Mouse (Mus musculus) WW6 (cell line): ENCODE measurements around the gene Sowahc.

ENCODE experiments used
- DNase-seq: peaks from one replicate; pipeline ENCODE4 v3.0.0-alpha.2; 2013; ENCODE audit warnings: low read depth, low spot score

The Sowahc gene

GRCm38 (mm10) chr10:59253541-59254079 lies 31.9 kb downstream of the Sowahc start:
- DNase-seq = no peak

DNA sequence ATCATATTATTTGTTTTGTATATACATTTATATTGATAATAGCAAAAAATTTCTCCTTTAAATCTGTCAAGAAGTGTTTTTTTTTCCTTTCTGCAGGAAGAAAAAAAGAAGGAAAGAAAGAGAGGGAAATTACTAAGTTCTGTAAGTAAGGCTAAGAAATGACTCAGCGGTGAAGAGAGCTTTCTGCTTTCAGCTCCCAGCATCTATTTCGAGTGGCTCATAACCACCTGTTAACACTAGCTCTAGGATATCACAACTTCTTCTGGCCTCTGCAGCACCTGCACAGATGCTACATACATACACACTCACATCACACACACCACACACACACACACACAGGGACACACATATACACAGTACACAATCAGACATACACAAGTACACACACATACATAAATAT lies 34.8 kb downstream of the Sowahc start:
- no peak for DNase-seq

DNA sequence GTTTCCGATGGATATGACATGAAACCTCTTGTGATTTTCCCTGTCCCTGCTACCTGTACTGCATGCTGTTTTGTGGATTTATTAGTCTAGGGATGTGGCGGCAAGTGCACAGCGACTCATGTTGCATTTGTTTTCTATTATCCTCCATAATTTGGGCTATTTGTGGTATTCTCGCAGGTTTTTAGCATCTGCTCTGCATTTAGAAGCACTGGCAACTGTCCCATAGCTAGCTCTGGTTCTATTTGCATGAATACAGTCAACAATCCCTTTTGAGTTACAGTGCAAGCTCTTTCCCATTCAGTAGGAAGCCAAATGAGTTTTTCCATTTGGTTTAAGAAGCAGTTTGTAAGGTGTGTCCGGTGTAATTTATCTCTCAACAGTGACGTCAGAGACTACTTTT lies 37.8 kb downstream of the Sowahc start:
- DNase-seq = no peak

GRCm38 (mm10) chr10:59261603-59262002 lies 39.9 kb downstream of the Sowahc start:
- DNase-seq = no peak

GRCm38 (mm10) chr10:59262021-59262420 lies 40.3 kb downstream of the Sowahc start:
- no peak for DNase-seq

- DNase-seq = no peak
These were observed 41.2 kb downstream of the Sowahc start for GRCm38 (mm10) chr10:59262979-59263378.

GRCm38 (mm10) chr10:59265067-59265466 lies 43.3 kb downstream of the Sowahc start:
- no peak for DNase-seq

- DNase-seq = no peak
These were observed 43.9 kb downstream of the Sowahc start for GRCm38 (mm10) chr10:59265674-59266073.

DNA sequence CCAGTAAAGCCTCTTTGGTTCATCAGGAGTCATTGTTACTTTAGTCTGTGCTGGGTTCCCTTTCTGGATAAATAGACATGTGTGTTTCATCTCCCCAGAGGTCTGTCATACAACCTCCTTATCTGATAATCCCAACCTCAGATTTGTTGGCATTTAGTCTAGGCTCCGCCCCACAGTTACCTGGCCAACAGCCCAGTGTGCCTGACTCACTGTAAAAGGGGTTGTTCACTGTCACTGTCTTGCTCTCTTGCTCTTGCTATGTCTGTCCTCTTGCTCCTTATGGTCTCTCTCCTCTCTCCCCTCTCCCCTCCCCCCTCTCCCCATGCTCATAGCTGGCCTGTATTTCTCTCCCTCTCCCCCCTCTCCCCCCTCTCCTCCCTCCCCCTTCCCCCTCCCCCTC lies 44.3 kb downstream of the Sowahc start:
- no peak for DNase-seq

DNA sequence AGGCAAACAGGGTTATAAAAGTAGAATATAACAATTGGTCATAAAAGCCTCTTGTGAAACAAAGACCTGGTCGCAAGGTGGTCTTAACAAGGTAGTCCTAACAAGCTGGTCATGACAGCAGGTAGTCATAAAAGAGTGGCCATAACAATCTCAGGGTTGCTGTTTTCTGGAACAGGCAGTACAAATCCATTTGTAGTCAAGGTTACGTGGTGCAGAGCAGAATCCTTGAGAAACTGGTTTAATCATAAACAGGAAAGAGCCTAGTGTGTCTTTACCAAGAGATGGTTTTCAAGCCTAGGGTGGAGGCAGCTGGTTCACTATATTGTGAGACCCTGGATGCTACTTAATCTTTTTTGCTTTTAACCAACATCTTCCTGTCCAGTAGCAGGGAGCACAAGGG lies 45.5 kb downstream of the Sowahc start:
- DNase-seq = no peak

DNA sequence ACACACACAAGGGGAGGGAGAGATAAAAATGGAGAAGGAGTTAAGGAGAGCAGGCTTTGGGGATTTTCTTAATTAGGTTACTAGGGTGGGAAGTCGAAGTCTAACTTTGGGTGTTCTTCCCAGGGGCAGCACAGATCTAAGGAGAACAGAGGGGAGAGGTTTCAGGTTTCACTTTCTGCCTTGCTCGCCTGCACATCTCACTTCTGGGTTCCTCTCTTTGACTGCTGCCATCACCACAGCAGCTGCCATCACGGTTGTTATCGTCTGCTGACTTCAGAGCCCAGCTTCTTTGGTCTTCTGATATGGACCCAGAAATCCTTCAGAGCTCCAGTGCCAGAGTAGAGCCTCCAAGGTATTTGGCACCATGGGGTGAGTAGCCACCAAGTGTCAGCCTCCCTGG lies 46.4 kb downstream of the Sowahc start:
- DNase-seq = no peak

GRCm38 (mm10) chr10:59268754-59269153 lies 47.0 kb downstream of the Sowahc start:
- no peak for DNase-seq

GRCm38 (mm10) chr10:59275745-59276144 lies 54.0 kb downstream of the Sowahc start:
- DNase-seq = no peak
